In genomic region chr16:97514099-97514940, GRCm38 (mm10) we compare ENCODE assay signal across 36 mouse cellular contexts. TPM values are rescaled to one million over a fixed set of nuclear protein-coding genes. Genes with fewer than 3 reads are reported as not detected.
DNase-seq lines count a peak whose midpoint lies in the region; ATAC-seq and TF ChIP-seq lines count a peak whose summit lies in the region.
"Had no signal": no experiment of that assay in that cellular context is flagged by ENCODE, and none has a peak within 500 bp of the region (broad histone marks: within the 10 kb centered on the region; RNA-seq: fewer than 3 reads in every experiment).

Fam3b (minus strand) TSS chr16:97514816.

- no peak for TF ChIP-seq CTCF in lung, postnatal 0 days (IDR thresholded peaks at IDR 0.05)

- H3K27me3 ChIP-seq in lung, postnatal 0 days (replicated peaks; ENCODE audit: insufficient read depth, low read length): no peaks in the 10 kb centered on the region
- H3K27me3 ChIP-seq in stomach, embryonic 16.5 days (ENCODE audit: control insufficient read depth, insufficient read depth, low read length): no peaks in the 10 kb centered on the region
- H3K27me3 ChIP-seq: embryonic facial prominence, embryonic 12.5 days; forebrain, embryonic 15.5 days; heart, embryonic 13.5 days; limb, embryonic 13.5 days; neural tube, embryonic 12.5 days had no signal

- H3K27ac ChIP-seq in lung, postnatal 0 days (ENCODE audit: low read length): no peak within 1 kb of the TSS
- peak within 1 kb of the TSS; percentile 46; the same call in 1 of the 2 replicates for H3K27ac ChIP-seq in stomach, embryonic 16.5 days (ENCODE audit: low read length)
- H3K27ac ChIP-seq: embryonic facial prominence, embryonic 12.5 days; forebrain, embryonic 10.5 days; forebrain, embryonic 15.5 days; heart, adult 2 months; heart, embryonic 13.5 days; hindbrain, embryonic 14.5 days; kidney, postnatal 0 days; left cerebral cortex, adult 2 months; limb, embryonic 13.5 days; neural tube, embryonic 12.5 days had no signal

- no peak within 1 kb of the TSS for H3K9ac ChIP-seq in lung, postnatal 0 days (replicated peaks; ENCODE audit: low read depth)
- no peak within 1 kb of the TSS for H3K9ac ChIP-seq in stomach, embryonic 16.5 days (ENCODE audit: low read length)
- H3K9ac ChIP-seq: embryonic facial prominence, embryonic 12.5 days; forebrain, embryonic 15.5 days; heart, embryonic 13.5 days; hindbrain, embryonic 14.5 days; limb, embryonic 13.5 days; neural tube, embryonic 12.5 days had no signal

- H3K36me3 ChIP-seq in lung, postnatal 0 days (ENCODE audit: insufficient read depth, low read length): no peaks in the 10 kb centered on the region
- H3K36me3 ChIP-seq in stomach, embryonic 16.5 days (ENCODE audit: control insufficient read depth, insufficient read depth, low read length): no peaks in the 10 kb centered on the region
- H3K36me3 ChIP-seq: embryonic facial prominence, embryonic 12.5 days; forebrain, embryonic 10.5 days; forebrain, embryonic 15.5 days; G1E; heart, embryonic 13.5 days; limb, embryonic 13.5 days; neural tube, embryonic 12.5 days had no signal

- peaks cover 5% of the 10 kb centered on the region; the same call in 1 of the 2 replicates for H3K4me1 ChIP-seq in lung, postnatal 0 days (ENCODE audit: insufficient read depth, low read depth, low read length)
- H3K4me1 ChIP-seq in stomach, embryonic 16.5 days (ENCODE audit: control insufficient read depth, insufficient read depth, low read length): no peaks in the 10 kb centered on the region
- H3K4me1 ChIP-seq: embryonic facial prominence, embryonic 12.5 days; forebrain, embryonic 10.5 days; forebrain, embryonic 15.5 days; limb, embryonic 13.5 days; neural tube, embryonic 12.5 days had no signal

- H3K4me2 ChIP-seq in lung, postnatal 0 days (replicated peaks; ENCODE audit: low read depth, low read length): no peak within 1 kb of the TSS
- H3K4me2 ChIP-seq in stomach, embryonic 16.5 days (ENCODE audit: low read depth, low read length): no peak within 1 kb of the TSS
- H3K4me2 ChIP-seq: embryonic facial prominence, embryonic 12.5 days; forebrain, embryonic 15.5 days; heart, embryonic 13.5 days; hindbrain, embryonic 14.5 days; limb, embryonic 13.5 days; liver, embryonic 11.5 days; midbrain, embryonic 11.5 days; neural tube, embryonic 12.5 days had no signal

- 42% methylated on average over 4 of the region's 4 CpGs for WGBS in lung, postnatal 0 days
- 57% methylated on average over 4 of the region's 4 CpGs for WGBS in stomach, embryonic 16.5 days

- peak; percentile 87 for TF ChIP-seq EP300 in lung, postnatal 0 days (IDR thresholded peaks at IDR 0.05)

- H3K9me3 ChIP-seq in lung, postnatal 0 days (ENCODE audit: low read length): no peaks in the 10 kb centered on the region
- no peaks in the 10 kb centered on the region for H3K9me3 ChIP-seq in stomach, embryonic 16.5 days (replicated peaks; ENCODE audit: control insufficient read depth, low read length)
- H3K9me3 ChIP-seq: embryonic facial prominence, embryonic 12.5 days; forebrain, embryonic 10.5 days; forebrain, embryonic 15.5 days; G1E; heart, embryonic 13.5 days; limb, embryonic 13.5 days; neural tube, embryonic 12.5 days had no signal

- ATAC-seq in lung, postnatal 0 days: peak; percentile 78
- ATAC-seq in stomach, embryonic 16.5 days (ENCODE audit: insufficient read depth, low FRiP score): no peak; the same call in 1 of the 2 replicates
- ATAC-seq: forebrain, embryonic 15.5 days had no signal

- H3K4me3 ChIP-seq in lung, postnatal 0 days (ENCODE audit: low read depth, low read length): no peak within 1 kb of the TSS
- H3K4me3 ChIP-seq in stomach, embryonic 16.5 days (replicated peaks; ENCODE audit: low read length): no peak within 1 kb of the TSS
- H3K4me3 ChIP-seq: embryonic facial prominence, embryonic 12.5 days; forebrain, embryonic 10.5 days; forebrain, embryonic 15.5 days; heart, adult 2 months; heart, embryonic 13.5 days; left cerebral cortex, adult 2 months; limb, embryonic 13.5 days; myocyte; neural tube, embryonic 12.5 days had no signal

- peak; percentile 47 to 70 for DNase-seq in lung, adult 18-20 months
- no peak for DNase-seq in lung, postnatal 14 days
- DNase-seq in Muller cell, postnatal 12 days (ENCODE audit: inconsistent ontology term): peak; percentile 76
- peak; percentile 78 for DNase-seq in lung, postnatal 0 days (ENCODE audit: low spot score)
- DNase-seq in urinary bladder, postnatal 36 days (ENCODE audit: low spot score in 2 of 2): no peak
- no peak for DNase-seq in kidney, adult 9 months
- DNase-seq: adrenal gland, postnatal 14 days; cerebellum, adult 11 months; cerebellum, adult 9-10 months; cerebellum, postnatal 36 days; embryo, embryonic 11 days; gastrocnemius, postnatal 36 days; heart, adult 2 months; heart, postnatal 10 days; kidney, adult 2 months; kidney, postnatal 4 days; right cerebral cortex, adult 18-20 months; thymus, adult 18-20 months; thymus, postnatal 25 days had no signal

RNA-seq across cellular contexts. Expression of gene Fam3b, which starts in this region (rescaled TPM):
- 0.82 and 0.84 TPM in 2 replicates for polyA plus RNA-seq in lung, postnatal 0 days (2015; fragmentation: Nextera tagmentation; extraction: Ambion mirVana)
- 5.9 and 9.3 TPM in 2 replicates for polyA plus RNA-seq in stomach, embryonic 16.5 days (2015; fragmentation: Nextera tagmentation; extraction: Ambion mirVana)
- polyA plus RNA-seq: embryonic facial prominence, embryonic 12.5 days; forebrain, embryonic 10.5 days; forebrain, embryonic 15.5 days; frontal cortex, adult 2 months; G1E; heart, adult 2 months; heart, embryonic 13.5 days; hindbrain, embryonic 14.5 days; kidney, adult 2 months; kidney, postnatal 0 days; limb, embryonic 13.5 days; liver, embryonic 11.5 days; liver, embryonic 16.5 days; midbrain, embryonic 11.5 days; midbrain, postnatal 0 days; myocyte; neural tube, embryonic 12.5 days had no signal

Comparison
In these comparisons a context has a peak if more than half of its experiments do, and no peak if none do; other contexts are left out.
1. DNase-seq: peak in lung, adult 18-20 months (2 of 2) and Muller cell, postnatal 12 days (single experiment); none in lung, postnatal 14 days (single experiment), urinary bladder, postnatal 36 days (0 of 2) and kidney, adult 9 months (single experiment).
2. Peak in DNase-seq and ATAC-seq in lung, postnatal 0 days; RNA of the gene not detected or under 1 TPM.